Mouse (Mus musculus) adipose tissue, adult 10 weeks (tissue): ENCODE measurements around the gene Gm45844. TPM values are rescaled to one million over a fixed set of nuclear protein-coding genes. Genes with fewer than 3 reads are reported as not detected.

Source experiments
- polyA plus RNA-seq: library from polyadenylated mRNA; stranded (reverse); fragments of 350-450 nt; fragmentation: Illumina TruSeq; extraction: RNeasy Lipid Tissue Mini Kit (QIAGEN cat#74804); gene quantifications from one replicate; pipeline ENCODE4 v1.2.3, GENCODE M21; 2014; ENCODE audit warnings: low read depth, low replicate concordance

Gene Gm45844
- 2.3 TPM for polyA plus RNA-seq

DNA sequence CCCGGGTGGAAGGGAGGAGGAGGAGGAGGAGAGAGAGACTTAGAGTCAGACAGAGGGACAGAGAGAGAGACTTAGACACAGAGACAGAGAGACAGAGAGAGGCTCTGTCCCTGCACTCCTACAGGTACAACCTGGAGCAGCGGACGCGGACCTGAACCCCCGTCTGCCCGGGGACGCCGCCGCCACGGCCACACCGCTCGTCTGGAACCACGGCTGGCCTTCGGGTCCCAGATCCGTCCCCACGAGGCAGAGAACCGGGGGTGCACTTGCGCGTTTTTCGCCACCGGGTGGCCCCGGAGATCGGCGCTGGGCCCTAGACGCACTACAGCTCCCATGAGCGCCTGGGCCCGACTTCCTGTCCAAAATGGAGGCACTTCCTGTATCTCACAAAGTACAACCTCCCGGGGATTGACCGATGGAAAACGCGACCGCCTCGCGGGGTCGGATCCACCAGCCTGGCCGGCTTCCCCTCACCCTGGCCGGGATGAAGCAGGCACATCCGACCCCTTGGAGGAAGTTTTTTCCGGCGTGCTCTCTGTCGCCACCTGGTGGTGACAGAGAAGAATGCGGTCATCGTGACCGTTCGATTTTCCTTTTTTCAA, at the start of gene Gm45844:
Gene Gm45844, minus strand, starts transcription at position 324 of the 602 bp plus-strand sequence.

DNA sequence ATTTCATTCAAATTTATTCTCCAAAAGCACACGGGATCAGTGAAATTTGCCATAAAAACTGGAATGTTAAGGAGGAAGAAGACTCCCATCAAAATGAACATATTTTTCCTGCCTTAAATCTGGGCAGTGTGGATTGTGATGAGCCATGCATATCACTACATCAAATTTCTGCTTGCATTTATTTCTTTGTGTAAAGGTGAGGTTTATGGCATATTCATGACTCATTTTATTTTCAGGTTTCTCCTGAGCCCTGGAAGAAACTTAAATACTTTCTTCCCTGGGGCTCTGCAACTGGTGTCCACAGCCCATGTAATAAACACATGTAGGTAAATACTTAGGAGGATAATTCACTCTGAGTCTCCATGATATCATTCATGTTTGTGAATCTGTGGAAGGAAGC, 30.9 kb downstream of the Gm45844 start, which contains the start of gene Vmn2r29:
Gene Vmn2r29, minus strand, starts transcription at position 101 of the 400 bp plus-strand sequence.

DNA sequence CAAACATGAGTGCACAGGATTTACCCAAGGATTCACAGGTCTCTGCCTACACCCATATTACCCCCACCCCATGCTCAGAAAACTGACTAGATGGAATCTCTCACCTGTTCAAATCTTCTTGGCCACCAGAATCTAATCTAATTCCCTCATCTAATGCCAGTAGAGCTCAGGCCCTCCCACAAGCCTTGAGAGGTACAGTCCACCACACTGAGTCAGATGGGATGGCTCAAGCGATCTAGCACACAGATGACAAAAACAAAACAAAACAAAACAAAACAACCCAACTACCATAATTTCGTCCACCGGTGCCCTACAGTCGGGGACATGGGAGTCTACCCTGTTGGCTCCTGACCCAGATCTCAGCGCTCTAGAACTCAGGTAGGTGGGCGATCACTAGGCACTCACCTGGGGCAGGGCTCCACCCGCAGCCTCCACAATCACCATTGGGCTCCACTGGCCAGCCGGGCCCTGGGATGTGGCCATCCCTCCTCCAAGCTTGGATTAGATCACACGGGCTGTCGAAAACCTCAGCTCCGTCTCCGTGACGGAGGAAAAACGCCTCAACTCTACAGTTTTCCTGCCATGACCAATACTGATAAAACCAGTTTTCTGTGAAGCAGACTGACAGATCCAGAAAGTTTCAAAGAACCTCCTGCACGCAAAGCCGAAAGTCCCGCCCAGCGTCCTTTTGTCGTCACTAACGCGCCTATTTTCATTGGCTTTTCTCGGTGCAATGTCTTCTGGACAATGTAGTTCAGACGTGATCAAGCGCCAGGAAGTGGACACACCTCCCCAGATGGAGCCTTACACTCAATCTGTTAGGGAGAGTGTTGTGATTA, 68.6 kb downstream of the Gm45844 start, which contains the start of gene Zfp772:
Gene Zfp772, minus strand, starts transcription at position 686 of the 839 bp plus-strand sequence.

DNA sequence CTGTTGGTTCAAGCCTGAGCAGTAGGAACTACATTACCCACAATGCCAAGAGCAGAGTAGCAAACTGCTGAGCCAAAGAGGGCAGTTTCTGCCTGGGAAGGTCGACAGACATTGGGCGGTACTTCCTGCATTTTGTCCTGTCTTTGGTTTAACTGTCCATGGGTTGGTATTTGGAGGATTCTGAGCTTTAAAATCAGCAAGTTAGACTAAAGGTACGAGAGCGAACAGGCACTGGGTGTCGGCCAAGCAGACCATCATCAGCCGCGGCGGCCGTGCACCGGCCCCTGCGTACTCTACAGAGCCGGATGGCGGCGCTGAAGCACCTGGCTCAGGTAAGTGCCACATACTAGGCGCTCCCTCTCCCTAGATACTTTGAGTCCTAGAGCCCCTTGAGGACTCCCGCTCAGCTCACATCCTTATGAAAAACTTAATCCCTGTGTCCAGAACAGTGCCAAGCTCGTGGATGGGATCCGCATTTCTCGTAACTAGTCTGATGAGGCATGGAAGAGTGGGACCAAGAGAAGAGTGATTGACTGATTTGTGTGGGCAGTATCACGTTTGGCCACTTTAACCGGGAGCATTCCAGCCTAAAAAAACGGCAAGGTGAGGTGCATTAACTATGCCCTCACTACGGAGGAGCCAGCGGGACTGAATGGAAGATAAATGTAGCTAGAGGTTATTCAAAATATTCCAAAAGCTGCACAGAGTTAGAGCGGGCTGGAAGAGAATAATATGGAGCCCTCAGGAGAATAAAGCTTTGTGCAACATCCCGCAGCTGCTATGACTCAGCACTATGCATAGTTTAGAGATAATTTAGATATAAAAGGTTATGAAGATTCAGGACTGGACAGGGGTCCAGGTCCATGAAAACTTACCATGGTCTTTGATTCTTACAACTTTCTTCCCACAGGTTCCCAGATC, 106.6 kb downstream of the Gm45844 start, which contains the start of gene Zfp418:
Gene Zfp418, plus strand, starts transcription at position 104 of the 921 bp plus-strand sequence.

Other genes starting within 250 kb of the Gm45844 start
- 8.2 TPM for gene Zfp954, start 156.8 kb downstream of the Gm45844 start, polyA plus RNA-seq
- 0.66 TPM for gene Zfp773, start 141.5 kb downstream of the Gm45844 start, polyA plus RNA-seq
- gene Zfp418, start 107.0 kb downstream of the Gm45844 start, polyA plus RNA-seq = 1.5 TPM
- 4.2 TPM for gene Zfp772, start 68.3 kb downstream of the Gm45844 start, polyA plus RNA-seq
- 1.7 TPM for gene Vmn2r29, start 31.0 kb downstream of the Gm45844 start, polyA plus RNA-seq
- 41.3 TPM for gene Clcn4, start 22.6 kb upstream of the Gm45844 start, polyA plus RNA-seq
- gene Vmn2r30, start 59.3 kb upstream of the Gm45844 start, polyA plus RNA-seq = not detected
- not detected for gene Gm45783, start 96.3 kb upstream of the Gm45844 start, polyA plus RNA-seq
- gene Vmn2r31, start 121.4 kb upstream of the Gm45844 start, polyA plus RNA-seq = not detected
- not detected for gene Vmn2r32, start 201.7 kb upstream of the Gm45844 start, polyA plus RNA-seq